Mouse (Mus musculus): ENCODE measurements at regions not wholly inside any gene's neighbourhood (a gene's known extent, or its start where the extent isn't known, plus 50 kb on each side); places are given as distances from the start of the nearest gene placed in this dataset.

- Histone ChIP-seq H3K9me3 (replicated peaks; ENCODE audit: low read length) (peaks cover 49% of the 10 kb centered on the region), H3K79me2 (replicated peaks; ENCODE audit: control insufficient read depth, extremely low read depth, insufficient read depth, poor library complexity, severe bottlenecking) (no peaks in the 10 kb centered on the region), H3K4me1 (ENCODE audit: control insufficient read depth in 1 of 2, insufficient read depth in 2 of 2) (peaks cover 3 to 15% of the 10 kb centered on the region in 2 experiments; a peak in 3 of 4 replicates), H3K4me3 (replicated peaks in 1 of 3; ENCODE audit: low read depth in 2 of 3, low read length in 2 of 3, poor library complexity in 1 of 3) (no peak overlapping the region), H3K27ac (ENCODE audit: insufficient read depth, low read depth) (no peak overlapping the region), H3K9ac (ENCODE audit: insufficient read depth, low read depth) (no peak overlapping the region), H3K27me3 (replicated peaks) (no peaks in the 10 kb centered on the region), H3K36me3 (replicated peaks in 1 of 2; ENCODE audit: control insufficient read depth in 1 of 2, insufficient read depth in 1 of 2, low read length in 1 of 2) (no peaks in the 10 kb centered on the region), H3K4me2 (ENCODE audit: insufficient read depth, low read depth, poor library complexity, severe bottlenecking) (no peak overlapping the region)
- no peak for DNase-seq (ENCODE audit: extremely low read depth)
- in situ Hi-C loops (cut with MboI; ENCODE audit: low pct_ligation_motif_present, low pct_unique_long_range_greater_than_20kb, low sequenced_read_pairs) (loop anchor here (5.0 to 10.0 kb wide), 2 partner anchors 82 to 144 kb away; partner anchors contain the start of gene Arl4c), dilution Hi-C loops (cut with MboI; ENCODE audit: extremely low pct_ligation_motif_present, extremely low pct_unique_long_range_greater_than_20kb, low sequenced_read_pairs) (no loop called here)
- TF ChIP-seq JUND (conservative IDR thresholded peaks at IDR 0.05; ENCODE audit: low read depth, low read length) (no peak), MAZ (IDR thresholded peaks at IDR 0.05; ENCODE audit: low read depth, low read length) (no peak), ETS1 (conservative IDR thresholded peaks at IDR 0.05; ENCODE audit: low read depth, low read length) (no peak), USF2 (conservative IDR thresholded peaks at IDR 0.05; ENCODE audit: low read depth, low read length) (no peak), NELFE (IDR thresholded peaks at IDR 0.05; ENCODE audit: low read depth, low read length) (no peak), MXI1 (IDR thresholded peaks at IDR 0.05; ENCODE audit: low read depth, low read length) (no peak)
Observed at GRCm38 (mm10) chr1:88560771-88561170, 50.9 kb upstream of the Glrp1 start.
